Mouse (Mus musculus) E14TG2a.4 (cell line): ENCODE measurements around the gene Tceanc2.

Experiments
- H3K27me3 ChIP-seq: 2 replicates; pipeline ENCODE4 v1.6.1; 2014; ENCODE audit warnings: low read length, control low read depth; ENCODE audit not compliant: insufficient read depth
- H3K36me3 ChIP-seq: 2 replicates; pipeline ENCODE4 v1.6.1; 2014; ENCODE audit warnings: low read length, control low read depth; ENCODE audit not compliant: insufficient read depth
- H3K4me1 ChIP-seq: replicated peaks from 2 replicates; pipeline ENCODE4 v1.6.1; 2014; ENCODE audit warnings: low read depth, low read length, control low read depth
- H3K4me3 ChIP-seq: replicated peaks from 2 replicates; pipeline ENCODE4 v1.5.1; 2014; ENCODE audit warnings: mild to moderate bottlenecking, low read length
- H3K9me3 ChIP-seq: 2 replicates; pipeline ENCODE4 v1.6.1; 2014; ENCODE audit warnings: low read length, control low read depth
- CTCF ChIP-seq: conservative IDR thresholded peaks from 2 replicates; pipeline ENCODE4 v1.5.1; 2014; ENCODE audit warnings: low read length
- NANOG ChIP-seq: IDR thresholded peaks from 2 replicates; pipeline ENCODE4 v1.6.1; 2014; ENCODE audit warnings: borderline replicate concordance, low read length, mixed read lengths
- POU5F1 ChIP-seq: IDR thresholded peaks from 2 replicates; pipeline ENCODE4 v1.6.1; 2014; ENCODE audit warnings: low read length, borderline replicate concordance

The Tceanc2 gene

GRCm38 (mm10) chr4:107091696-107092095 is 87.2 kb downstream of the Tceanc2 start:
- Histone ChIP-seq H3K4me1 (peaks cover 32% of the 10 kb centered on the region), H3K9me3 (no peaks in the 10 kb centered on the region), H3K27me3 (peaks cover 17% of the 10 kb centered on the region), H3K36me3 (no peaks in the 10 kb centered on the region), H3K4me3 (no peak overlapping the region)
- TF ChIP-seq CTCF (no peak), NANOG (no peak), POU5F1 (no peak)

- Histone ChIP-seq H3K4me3 (no peak overlapping the region), H3K9me3 (no peaks in the 10 kb centered on the region), H3K4me1 (peaks cover 13% of the 10 kb centered on the region), H3K27me3 (peaks cover 3% of the 10 kb centered on the region), H3K36me3 (no peaks in the 10 kb centered on the region)
- TF ChIP-seq NANOG (no peak), CTCF (no peak), POU5F1 (no peak)
Measured at GRCm38 (mm10) chr4:107084858-107085257, 94.1 kb downstream of the Tceanc2 start.

- no peaks in the 10 kb centered on the region for H3K36me3 ChIP-seq
- no peaks in the 10 kb centered on the region; the same call in none of the 2 replicates for H3K27me3 ChIP-seq
- no peaks in the 10 kb centered on the region for H3K9me3 ChIP-seq
- H3K4me3 ChIP-seq, result no peak overlapping the region
- H3K4me1 ChIP-seq, result peaks cover 13% of the 10 kb centered on the region
- no peak for TF ChIP-seq NANOG
- TF ChIP-seq CTCF, result no peak
- no peak for TF ChIP-seq POU5F1
Measured at GRCm38 (mm10) chr4:107084343-107084742, 94.6 kb downstream of the Tceanc2 start.
